Mouse (Mus musculus) G1E (cell line): ENCODE data around the gene Litaf. TPM values are rescaled to one million over a fixed set of nuclear protein-coding genes. Genes with fewer than 3 reads are reported as not detected.
A peak's percentile ranks its signal among the peaks of the same experiment; 100 is the strongest.
"Not testable (repeated sequence)": the region's sequence is repeated elsewhere in the genome, so short reads cannot be mapped to it uniquely, and the experiment has no call there.

Experiments used
- ATAC-seq: 2 replicates; pipeline ENCODE4 v1.8.0; 2016; ENCODE audit warnings: mild to moderate bottlenecking; ENCODE audit not compliant: insufficient number of reproducible peaks, poor library complexity, low FRiP score, severe bottlenecking; ENCODE audit errors: extremely low read depth
- DNase-seq: peaks from one replicate; pipeline ENCODE4 v3.0.0; 2012; ENCODE audit warnings: low spot score
- H3K27me3 ChIP-seq: 2 replicates; pipeline ENCODE4 v1.6.1; 2012; ENCODE audit warnings: mild to moderate bottlenecking, low read length, inconsistent platforms; ENCODE audit not compliant: insufficient read depth
- H3K36me3 ChIP-seq: replicated peaks from 2 replicates; pipeline ENCODE3; 2012; ENCODE audit warnings: mild to moderate bottlenecking, inconsistent platforms
- H3K4me1 ChIP-seq: 2 replicates; pipeline ENCODE4 v1.6.1; 2012; ENCODE audit warnings: low read depth, low read length, inconsistent platforms, mixed read lengths; ENCODE audit not compliant: insufficient read depth
- H3K4me3 ChIP-seq: 2 replicates; pipeline ENCODE4 v1.5.1; 2012; ENCODE audit warnings: low read depth, mild to moderate bottlenecking, inconsistent platforms, low read length, moderate library complexity, mixed read lengths
- H3K9me3 ChIP-seq: replicated peaks from 2 replicates; pipeline ENCODE4 v1.6.1; 2012; ENCODE audit warnings: inconsistent platforms
- CTCF ChIP-seq: IDR thresholded peaks from 2 replicates; pipeline ENCODE4 v1.5.1; 2012; ENCODE audit warnings: low read depth, low read length, inconsistent platforms, mixed read lengths
- GATA1 ChIP-seq: IDR thresholded peaks from 2 replicates; pipeline ENCODE4 v1.6.1; 2012; ENCODE audit warnings: borderline replicate concordance, low read length, inconsistent platforms, mixed read lengths
- GATA2 ChIP-seq: IDR thresholded peaks from 2 replicates; pipeline ENCODE4 v1.6.1; 2012; ENCODE audit warnings: low read depth, low read length, inconsistent platforms, borderline replicate concordance
- POLR2AphosphoS5 ChIP-seq: IDR thresholded peaks from 2 replicates; pipeline ENCODE4 v1.6.1; 2012; ENCODE audit warnings: low read depth, low read length, inconsistent platforms; ENCODE audit not compliant: insufficient replicate concordance
- TAL1 ChIP-seq: conservative IDR thresholded peaks from 2 replicates; pipeline ENCODE4 v1.6.1; 2012; ENCODE audit warnings: low read depth, low read length, inconsistent platforms, mixed read lengths
- polyA plus RNA-seq: library from polyadenylated mRNA; stranded (reverse); fragments of >175 nt; gene quantifications from 2 replicates; pipeline ENCODE4 v1.2.3, GENCODE M21; 2012
- total RNA-seq, 2 experiments: library from RNA; stranded (forward) in 1 of 2; stranded (reverse) in 1 of 2; fragments of 200-1000 nt in 1 of 2; fragments of >200 nt in 1 of 2; fragmentation: Nextera tagmentation in 1 of 2; gene quantifications; 2 replicates each; pipeline ENCODE4 v1.2.3; 2014 to 2017

The Litaf gene
- total and polyA plus RNA-seq, 3 experiments = 0.13 to 0.87 TPM; not detected in 1

- H3K4me1 ChIP-seq = no peaks in the 10 kb centered on the region
- H3K27me3 ChIP-seq = peaks cover 11% of the 10 kb centered on the region
- H3K36me3 ChIP-seq = no peaks in the 10 kb centered on the region
- H3K9me3 ChIP-seq = no peaks in the 10 kb centered on the region
- no peak for DNase-seq
- no peak for TF ChIP-seq GATA2
- no peak for ATAC-seq
- no peak overlapping the region for H3K4me3 ChIP-seq
These were observed 86.7 kb downstream of the Litaf start for GRCm38 (mm10) chr16:10979064-10979803.

- ATAC-seq = no peak
- Histone ChIP-seq H3K4me1 (no peaks in the 10 kb centered on the region), H3K4me3 (no peak overlapping the region)
These were observed 88.1 kb downstream of the Litaf start for GRCm38 (mm10) chr16:10977877-10978276.

GRCm38 (mm10) chr16:10976202-10976631 lies 89.7 kb downstream of the Litaf start:
- Histone ChIP-seq H3K27me3 (peaks cover 19% of the 10 kb centered on the region), H3K4me1 (no peaks in the 10 kb centered on the region), H3K9me3 (no peaks in the 10 kb centered on the region), H3K36me3 (no peaks in the 10 kb centered on the region), H3K4me3 (no peak overlapping the region)
- ATAC-seq (no peak), DNase-seq (no peak)
- TF ChIP-seq TAL1 = no peak
- no peak for TF ChIP-seq POLR2AphosphoS5
- no peak for TF ChIP-seq CTCF
- TF ChIP-seq GATA2 = no peak
- TF ChIP-seq GATA1 = no peak

More at GRCm38 (mm10) chr16:10977877-10978276, 88.1 kb downstream of the Litaf start:
- no peak for DNase-seq
- H3K9me3 ChIP-seq = no peaks in the 10 kb centered on the region
- H3K27me3 ChIP-seq = peaks cover 15% of the 10 kb centered on the region
- H3K36me3 ChIP-seq = no peaks in the 10 kb centered on the region
- TF ChIP-seq GATA1 (no peak), GATA2 (no peak), CTCF (no peak), POLR2AphosphoS5 (no peak), TAL1 (no peak)

GRCm38 (mm10) chr16:10974939-10975338 lies 91.0 kb downstream of the Litaf start:
- H3K36me3 ChIP-seq = no peaks in the 10 kb centered on the region

GRCm38 (mm10) chr16:10974037-10974446 lies 91.9 kb downstream of the Litaf start:
- Histone ChIP-seq H3K4me1 (no peaks in the 10 kb centered on the region), H3K9me3 (no peaks in the 10 kb centered on the region), H3K36me3 (no peaks in the 10 kb centered on the region), H3K4me3 (no peak overlapping the region), H3K27me3 (peaks cover 13% of the 10 kb centered on the region)
- DNase-seq (no peak), ATAC-seq (no peak)
- TF ChIP-seq CTCF (no peak), TAL1 (no peak), GATA2 (no peak), GATA1 (no peak), POLR2AphosphoS5 (no peak)

More at GRCm38 (mm10) chr16:10974939-10975338, 91.0 kb downstream of the Litaf start:
- DNase-seq = no peak
- no peak for TF ChIP-seq GATA1
- no peak for TF ChIP-seq TAL1
- TF ChIP-seq CTCF = no peak
- no peak for TF ChIP-seq POLR2AphosphoS5
- TF ChIP-seq GATA2 = no peak
- Histone ChIP-seq H3K4me3 (no peak overlapping the region), H3K27me3 (peaks cover 16% of the 10 kb centered on the region), H3K9me3 (no peaks in the 10 kb centered on the region), H3K4me1 (no peaks in the 10 kb centered on the region)
- ATAC-seq = peak; percentile 87

- Histone ChIP-seq H3K4me3 (no peak overlapping the region), H3K27me3 (peaks cover 16% of the 10 kb centered on the region), H3K9me3 (no peaks in the 10 kb centered on the region), H3K36me3 (no peaks in the 10 kb centered on the region), H3K4me1 (no peaks in the 10 kb centered on the region)
- no peak for ATAC-seq
- no peak for TF ChIP-seq GATA2
- TF ChIP-seq GATA1 = no peak
- TF ChIP-seq TAL1 = no peak
- no peak for TF ChIP-seq CTCF
- no peak for TF ChIP-seq POLR2AphosphoS5
- no peak for DNase-seq
These were observed 93.7 kb downstream of the Litaf start for GRCm38 (mm10) chr16:10972259-10972658.

GRCm38 (mm10) chr16:10969944-10970343 lies 96.0 kb downstream of the Litaf start:
- not testable (repeated sequence) for H3K36me3 ChIP-seq, DNase-seq, ATAC-seq, H3K9me3 ChIP-seq, H3K4me1 ChIP-seq, H3K4me3 ChIP-seq
- peaks cover 20% of the 10 kb centered on the region for H3K27me3 ChIP-seq
